Mouse (Mus musculus) erythroblast, adult 5-6 weeks (primary cell): ENCODE data around the gene Serpinb3d. TPM values are rescaled to one million over a fixed set of nuclear protein-coding genes. Genes with fewer than 3 reads are reported as not detected.
"Not testable (repeated sequence)": the region's sequence is repeated elsewhere in the genome, so short reads cannot be mapped to it uniquely, and the experiment has no call there.

Source experiments
- ATAC-seq: replicated peaks from 2 replicates; pipeline ENCODE4 v1.8.0; 2016; ENCODE audit warnings: moderate number of reproducible peaks, mild to moderate bottlenecking, moderate TSS enrichment, inconsistent platforms; ENCODE audit not compliant: poor library complexity, low FRiP score, severe bottlenecking
- total RNA-seq, 2 experiments: library from RNA; stranded (forward) in 1 of 2; stranded (reverse) in 1 of 2; fragments of 150-400 nt in 1 of 2; fragments of 200-764, 138-1000 nt in 1 of 2; gene quantifications; 2 replicates each; pipeline versions ENCODE4 v1.2.3 to v1.2.4; 2015 to 2017; ENCODE audit warnings: low replicate concordance in 2 of 2

The Serpinb3d gene
- total RNA-seq (2015; ENCODE audit: low replicate concordance) = not detected in 2 replicates
- total RNA-seq (2017; ENCODE audit: low replicate concordance) = not detected in 2 replicates

- no peak for ATAC-seq
These were observed at the start of gene Serpinb3d for GRCm38 (mm10) chr1:107083406-107083805. Gene Serpinb3d (minus strand): TSS chr1:107083506.

- not testable (repeated sequence) for ATAC-seq
These were observed 44.1 kb upstream of the Serpinb3d start for GRCm38 (mm10) chr1:107127453-107127852.

GRCm38 (mm10) chr1:107098417-107098816 lies 15.1 kb upstream of the Serpinb3d start:
- ATAC-seq = no peak

GRCm38 (mm10) chr1:107052203-107052602 lies 31.1 kb downstream of the Serpinb3d start, which contains the start of gene Serpinb3a:
Gene Serpinb3a (minus strand): TSS chr1:107052303.
- ATAC-seq = no peak

- ATAC-seq = not testable (repeated sequence)
These were observed 49.1 kb downstream of the Serpinb3d start for GRCm38 (mm10) chr1:107034236-107034635.

Other genes with a start within 250 kb of the Serpinb3d start
- not detected in 2 replicates for gene Serpinb5, start 222.3 kb downstream of the Serpinb3d start, total RNA-seq (2015; ENCODE audit: low replicate concordance)
- not detected in 2 replicates for gene Serpinb5, start 222.3 kb downstream of the Serpinb3d start, total RNA-seq (2017; ENCODE audit: low replicate concordance)
- not detected in 2 replicates for gene Serpinb12, start 149.1 kb downstream of the Serpinb3d start, total RNA-seq (2015; ENCODE audit: low replicate concordance)
- gene Serpinb12, start 149.1 kb downstream of the Serpinb3d start, total RNA-seq (2017; ENCODE audit: low replicate concordance) = not detected in 2 replicates
- not detected in 2 replicates for gene Serpinb13, start 102.5 kb downstream of the Serpinb3d start, total RNA-seq (2015; ENCODE audit: low replicate concordance)
- gene Serpinb13, start 102.5 kb downstream of the Serpinb3d start, total RNA-seq (2017; ENCODE audit: low replicate concordance) = not detected in 2 replicates
- not detected in 2 replicates for gene Serpinb3a, start 31.2 kb downstream of the Serpinb3d start, total RNA-seq (2015; ENCODE audit: low replicate concordance)
- not detected in 2 replicates for gene Serpinb3a, start 31.2 kb downstream of the Serpinb3d start, total RNA-seq (2017; ENCODE audit: low replicate concordance)
- not detected in 2 replicates for gene Serpinb3b, start 194.9 kb upstream of the Serpinb3d start, total RNA-seq (2015; ENCODE audit: low replicate concordance)
- not detected in 2 replicates for gene Serpinb3b, start 194.9 kb upstream of the Serpinb3d start, total RNA-seq (2017; ENCODE audit: low replicate concordance)
- gene Serpinb3c, start 194.9 kb upstream of the Serpinb3d start, total RNA-seq (2015; ENCODE audit: low replicate concordance) = not detected in 2 replicates
- gene Serpinb3c, start 194.9 kb upstream of the Serpinb3d start, total RNA-seq (2017; ENCODE audit: low replicate concordance) = not detected in 2 replicates